Mouse (Mus musculus) hematopoietic multipotent progenitor cell, adult 10-12 weeks (in vitro differentiated cells): ENCODE data around the gene Bcl2l1. TPM values are rescaled to one million over a fixed set of nuclear protein-coding genes. Genes with fewer than 3 reads are reported as not detected.

Experiments used
- polyA plus RNA-seq: library from polyadenylated mRNA; stranded (reverse); fragments of >175 nt; gene quantifications from 2 replicates; pipeline ENCODE4 v1.2.3, GENCODE M21; 2012; ENCODE audit warnings: low replicate concordance

Gene Bcl2l1
- polyA plus RNA-seq: 56.7 and 71.1 TPM in 2 replicates

GRCm38 (mm10) chr2:152831019-152831878, at the start of gene Bcl2l1:
Gene Bcl2l1 (minus strand): TSS chr2:152831728.

GRCm38 (mm10) chr2:152847815-152848302, 16.3 kb upstream of the Bcl2l1 start, which contains the start of gene Tpx2:
Gene Tpx2 (plus strand): TSS chr2:152847964.

GRCm38 (mm10) chr2:152753944-152754711, 77.4 kb downstream of the Bcl2l1 start, which contains the start of gene Cox4i2:
Gene Cox4i2 (plus strand): TSS chr2:152754173.

GRCm38 (mm10) chr2:152736090-152736601, 95.4 kb downstream of the Bcl2l1 start, which contains the start of gene Id1:
Gene Id1 (plus strand): TSS chr2:152736251.

Other genes with a start within 250 kb of the Bcl2l1 start
- not detected in 2 replicates for gene Defb45, start 232.3 kb downstream of the Bcl2l1 start, polyA plus RNA-seq
- gene Defb36, start 227.4 kb downstream of the Bcl2l1 start, polyA plus RNA-seq: not detected in 2 replicates
- not detected in 2 replicates for gene Defb25, start 208.7 kb downstream of the Bcl2l1 start, polyA plus RNA-seq
- 1.7 and 3.7 TPM in 2 replicates for gene Rem1, start 204.8 kb downstream of the Bcl2l1 start, polyA plus RNA-seq
- gene H13, start 162.3 kb downstream of the Bcl2l1 start, polyA plus RNA-seq: 119 and 232 TPM in 2 replicates
- 0.93 and 3.1 TPM in 2 replicates for gene Mcts2, start 144.7 kb downstream of the Bcl2l1 start, polyA plus RNA-seq
- gene Id1, start 95.5 kb downstream of the Bcl2l1 start, polyA plus RNA-seq: 5.5 and 8.9 TPM in 2 replicates
- gene Cox4i2, start 77.6 kb downstream of the Bcl2l1 start, polyA plus RNA-seq: 0.21 and 0.42 TPM in 2 replicates
- 1.4 and 4.4 TPM in 2 replicates for gene Tpx2, start 16.2 kb upstream of the Bcl2l1 start, polyA plus RNA-seq
- not detected in 2 replicates for gene Mylk2, start 79.6 kb upstream of the Bcl2l1 start, polyA plus RNA-seq
- 0.41 and 1.3 TPM in 2 replicates for gene Foxs1, start 101.5 kb upstream of the Bcl2l1 start, polyA plus RNA-seq
- gene Dusp15, start 120.0 kb upstream of the Bcl2l1 start, polyA plus RNA-seq: 0.03 TPM in 1 of 2 replicates, not detected in the other
- gene Ttll9, start 130.8 kb upstream of the Bcl2l1 start, polyA plus RNA-seq: not detected in 2 replicates
- gene Pdrg1, start 183.7 kb upstream of the Bcl2l1 start, polyA plus RNA-seq: 32.6 and 41.6 TPM in 2 replicates
- not detected in 2 replicates for gene Xkr7, start 200.1 kb upstream of the Bcl2l1 start, polyA plus RNA-seq
- 0.70 TPM in 1 of 2 replicates, not detected in the other for gene Ccm2l, start 234.2 kb upstream of the Bcl2l1 start, polyA plus RNA-seq